Mouse (Mus musculus) bone marrow macrophage, adult 2 months (primary cell): ENCODE data around the gene Msi2. TPM values are rescaled to one million over a fixed set of nuclear protein-coding genes. Genes with fewer than 3 reads are reported as not detected.

Source experiments
- H3K27ac ChIP-seq: 2 replicates; pipeline ENCODE4 v1.5.1; 2012; ENCODE audit warnings: low read depth, low read length; ENCODE audit not compliant: insufficient read depth
- H3K4me1 ChIP-seq: 2 replicates; pipeline ENCODE4 v1.6.1; 2012; ENCODE audit warnings: low read length; ENCODE audit not compliant: control insufficient read depth, insufficient read depth
- H3K4me3 ChIP-seq: 2 replicates; pipeline ENCODE4 v1.5.1; 2012; ENCODE audit warnings: mild to moderate bottlenecking, low read length, moderate library complexity; ENCODE audit not compliant: insufficient read depth
- CTCF ChIP-seq: IDR thresholded peaks from 2 replicates; pipeline ENCODE4 v1.5.1; 2012; ENCODE audit warnings: low read depth, mild to moderate bottlenecking, low read length, moderate library complexity
- POLR2A ChIP-seq: IDR thresholded peaks from 2 replicates; pipeline ENCODE4 v1.6.1; 2012; ENCODE audit warnings: mild to moderate bottlenecking, low read depth, low read length, borderline replicate concordance
- polyA plus RNA-seq: library from polyadenylated mRNA; stranded (reverse); fragments of >200 nt; gene quantifications from 2 replicates; pipeline ENCODE4 v1.2.4, GENCODE M21; 2012; ENCODE audit not compliant: missing spikeins, insufficient read depth, insufficient read length

The Msi2 gene
- polyA plus RNA-seq, 1 experiment, result 9.8 TPM

DNA sequence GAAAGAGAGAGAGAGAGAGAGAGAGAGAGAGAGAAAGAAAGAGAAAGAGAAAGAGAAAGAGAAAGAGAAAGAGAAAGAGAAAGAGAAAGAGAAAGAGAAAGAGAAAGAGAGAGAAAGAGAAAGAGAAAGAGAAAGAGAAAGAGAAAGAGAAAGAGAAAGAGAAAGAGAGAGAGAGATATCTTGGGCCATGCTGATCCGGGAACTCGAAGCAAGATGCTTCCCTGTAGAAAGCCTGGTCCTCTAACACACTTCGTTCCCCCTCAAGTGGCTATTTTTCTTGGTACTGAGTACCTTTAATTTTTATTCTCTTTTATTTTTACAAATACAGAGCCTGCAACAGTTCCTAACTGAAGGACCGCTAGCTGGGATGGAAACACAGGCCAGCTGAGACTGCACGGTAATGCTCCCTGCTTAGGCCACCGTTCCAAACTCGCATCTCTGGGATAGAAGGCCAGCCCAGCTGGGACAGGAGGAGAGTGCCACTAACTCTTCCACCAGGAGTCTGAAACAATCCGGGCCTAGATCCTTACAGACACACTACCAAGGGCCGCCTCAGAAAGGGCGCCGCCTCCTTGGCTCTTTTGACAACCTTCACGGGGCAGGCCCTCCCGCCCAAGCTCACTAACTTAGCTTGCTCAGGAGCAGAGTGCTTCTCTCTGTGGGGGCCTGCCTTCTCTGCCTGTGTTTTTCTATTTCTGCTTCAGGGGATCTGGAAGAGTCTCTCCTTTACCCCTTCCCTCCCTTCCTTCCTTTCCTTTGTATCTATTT is 25.1 kb downstream of the Msi2 start:
- Histone ChIP-seq H3K4me1 (no peaks in the 10 kb centered on the region), H3K27ac (no peak overlapping the region), H3K4me3 (no peak overlapping the region)
- TF ChIP-seq POLR2A, result no peak
- no peak for TF ChIP-seq CTCF

DNA sequence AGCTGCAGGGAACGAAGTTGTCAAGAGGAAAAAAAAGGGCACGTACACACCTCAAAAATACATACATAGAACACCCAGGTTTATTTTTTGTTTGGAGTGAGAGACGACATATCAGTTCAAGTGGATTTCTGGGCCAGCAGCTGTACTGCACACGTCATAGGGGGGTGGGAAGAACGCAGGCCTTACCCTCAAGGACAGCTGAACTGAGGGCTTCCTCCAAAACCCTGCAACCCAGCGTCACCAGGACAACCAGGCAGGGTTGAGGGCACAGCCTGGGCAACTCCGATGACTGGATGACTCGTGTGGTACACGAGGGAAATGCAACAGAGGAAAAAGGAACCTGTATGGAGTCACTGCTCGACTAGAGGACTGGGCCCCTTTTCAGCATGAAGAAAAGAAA is 25.9 kb downstream of the Msi2 start:
- Histone ChIP-seq H3K27ac (no peak overlapping the region), H3K4me3 (no peak overlapping the region), H3K4me1 (no peaks in the 10 kb centered on the region)
- TF ChIP-seq POLR2A (no peak), CTCF (no peak)

DNA sequence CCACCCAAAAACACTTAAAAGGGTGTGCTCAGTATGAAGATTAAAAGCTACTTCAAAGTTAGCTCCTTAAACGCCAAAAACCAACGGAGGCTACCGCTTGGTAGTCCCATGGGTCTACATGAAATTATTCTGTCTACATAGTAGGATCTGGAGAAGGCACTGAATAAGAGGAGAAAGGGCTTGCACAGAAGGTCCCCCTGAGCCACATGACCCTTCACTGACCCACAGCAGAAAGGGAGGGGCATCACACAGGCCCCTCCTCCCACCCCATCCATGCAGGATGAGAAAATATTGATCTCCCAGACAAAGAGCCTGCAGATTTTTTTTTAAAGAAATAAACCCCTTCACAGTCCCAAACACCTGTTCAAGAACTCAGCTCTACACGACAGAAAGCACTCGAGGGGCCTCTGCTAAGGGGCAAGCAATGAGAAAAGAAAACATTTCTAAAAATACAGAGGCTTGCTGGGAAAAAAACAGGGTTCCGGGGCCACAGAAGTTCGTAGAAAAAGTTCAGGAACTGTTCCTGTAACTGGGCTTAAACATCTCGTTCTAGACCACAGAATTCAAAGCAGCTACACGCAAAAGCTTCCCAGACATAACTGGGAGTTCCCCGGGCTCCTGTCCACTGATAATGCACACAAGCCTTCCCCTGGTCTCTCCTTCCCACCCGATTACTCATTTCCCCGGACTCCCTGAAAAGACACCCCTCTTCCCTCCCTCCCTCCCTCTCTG is 27.6 kb downstream of the Msi2 start:
- TF ChIP-seq CTCF (no peak), POLR2A (no peak)
- no peak overlapping the region for H3K4me3 ChIP-seq
- H3K27ac ChIP-seq, result no peak overlapping the region
- no peaks in the 10 kb centered on the region for H3K4me1 ChIP-seq

DNA sequence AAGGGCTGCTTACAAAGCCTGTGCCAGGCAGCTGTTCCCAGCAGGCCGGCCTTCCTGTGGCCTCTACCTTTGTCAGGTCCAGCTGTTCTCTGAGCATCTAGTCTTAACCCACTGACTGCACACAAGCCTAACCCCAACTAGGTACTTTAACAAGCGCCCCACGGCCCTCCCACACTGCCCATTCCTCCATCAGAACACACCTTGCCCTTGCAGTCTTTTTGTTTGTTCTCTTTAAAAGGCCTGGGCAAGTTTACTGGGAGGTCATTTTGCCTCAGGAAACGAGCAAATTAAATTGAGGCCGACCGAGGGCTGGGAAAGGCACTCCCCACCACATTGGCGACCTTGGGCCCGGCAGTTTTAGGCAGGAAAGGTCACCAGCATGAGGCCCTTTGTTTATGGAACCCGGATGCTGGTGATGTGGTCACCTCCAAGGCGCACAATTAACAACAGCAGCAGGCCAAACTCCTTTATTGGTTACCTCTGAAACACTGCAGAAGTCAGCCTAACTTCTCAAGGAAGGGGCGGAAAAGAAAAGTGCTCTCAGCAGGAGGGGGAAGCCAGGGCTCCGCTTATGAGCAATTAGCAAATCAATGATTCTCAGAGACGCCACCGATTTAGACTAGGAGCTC is 28.4 kb downstream of the Msi2 start:
- no peak overlapping the region for H3K4me3 ChIP-seq
- H3K27ac ChIP-seq, result no peak overlapping the region
- TF ChIP-seq POLR2A (no peak), CTCF (no peak)
- H3K4me1 ChIP-seq, result no peaks in the 10 kb centered on the region

DNA sequence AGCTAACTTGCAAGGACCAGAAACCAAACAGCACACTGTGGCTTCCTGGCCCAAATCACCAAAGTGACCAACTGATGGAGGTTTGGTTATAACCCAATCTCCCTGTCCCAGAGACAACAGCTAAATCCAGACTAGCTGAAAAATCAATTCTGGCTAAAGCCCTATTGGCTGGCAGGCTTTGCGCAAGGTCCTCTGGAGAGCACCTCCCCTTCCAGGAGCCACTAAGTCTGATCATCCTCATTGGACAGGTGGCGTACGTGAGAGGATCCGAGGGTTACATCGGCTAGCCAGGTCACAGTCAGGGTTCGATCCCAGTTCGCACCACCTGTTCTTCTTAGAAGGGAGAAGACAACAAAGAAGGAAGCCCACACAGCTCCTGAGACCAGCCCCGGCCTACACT is 29.7 kb downstream of the Msi2 start:
- Histone ChIP-seq H3K4me1 (no peaks in the 10 kb centered on the region), H3K27ac (no peak overlapping the region), H3K4me3 (no peak overlapping the region)
- TF ChIP-seq CTCF (no peak), POLR2A (no peak)

DNA sequence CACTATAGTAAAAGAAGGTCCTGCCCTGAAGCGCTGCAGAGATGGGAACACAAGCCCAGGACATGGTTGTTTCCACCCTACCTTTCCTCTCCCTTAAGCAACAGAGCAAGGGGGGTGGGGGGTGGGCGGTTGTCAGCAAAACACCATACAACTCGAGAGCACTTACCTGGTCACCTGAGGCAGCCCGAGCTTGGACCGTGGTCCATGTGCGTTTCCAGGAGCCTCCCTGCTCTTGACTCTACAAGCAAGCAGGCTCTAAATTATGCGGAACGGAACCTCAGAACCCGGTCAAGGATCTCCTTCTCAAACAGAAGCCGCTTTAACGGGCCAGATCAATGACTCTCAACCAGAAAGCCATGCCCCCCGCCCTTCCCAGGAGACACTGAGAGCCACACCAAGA is 30.6 kb downstream of the Msi2 start:
- Histone ChIP-seq H3K4me1 (no peaks in the 10 kb centered on the region), H3K4me3 (no peak overlapping the region), H3K27ac (no peak overlapping the region)
- TF ChIP-seq POLR2A, result no peak
- TF ChIP-seq CTCF, result no peak

DNA sequence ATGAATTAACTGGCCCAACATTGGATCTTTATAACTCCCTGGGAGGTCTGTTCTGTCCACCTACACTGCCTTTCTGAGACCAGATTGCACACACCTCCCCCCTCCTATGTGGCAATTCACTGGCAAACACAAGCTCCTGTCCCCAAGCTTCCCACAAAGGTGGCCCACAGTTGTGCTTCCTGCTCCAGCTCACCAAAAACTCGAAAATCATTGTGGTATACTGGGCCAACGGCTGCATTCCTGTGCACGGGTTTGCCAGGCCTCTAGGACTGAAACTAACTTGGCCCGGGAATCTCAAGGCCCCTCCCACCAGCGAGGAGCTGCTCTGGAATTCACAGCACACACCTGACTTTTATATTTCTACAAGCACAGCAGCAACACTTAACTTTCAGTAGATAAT is 31.3 kb downstream of the Msi2 start:
- Histone ChIP-seq H3K4me3 (no peak overlapping the region), H3K27ac (no peak overlapping the region), H3K4me1 (no peaks in the 10 kb centered on the region)
- TF ChIP-seq CTCF, result no peak
- no peak for TF ChIP-seq POLR2A

DNA sequence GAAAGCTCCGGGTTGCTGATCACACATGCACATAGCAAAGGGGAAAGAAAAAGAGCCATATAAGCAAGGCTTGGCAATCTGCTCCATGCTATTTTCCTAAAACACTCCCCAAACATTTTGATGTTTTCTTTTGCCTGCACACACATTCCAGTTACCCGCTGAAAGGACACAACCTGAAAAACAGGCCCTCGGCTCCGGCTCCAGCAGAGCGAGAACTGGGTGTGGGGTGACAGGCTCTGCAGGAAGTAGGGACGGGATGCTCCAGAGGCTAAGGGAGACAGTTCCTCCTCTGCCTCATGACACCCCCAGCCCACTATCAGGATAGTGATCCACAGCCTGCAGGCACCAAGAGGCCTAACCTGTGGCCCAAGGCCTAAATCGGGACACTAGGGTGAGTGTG is 32.3 kb downstream of the Msi2 start:
- no peak overlapping the region for H3K4me3 ChIP-seq
- H3K27ac ChIP-seq, result no peak overlapping the region
- no peak for TF ChIP-seq CTCF
- no peak for TF ChIP-seq POLR2A
- H3K4me1 ChIP-seq, result no peaks in the 10 kb centered on the region

DNA sequence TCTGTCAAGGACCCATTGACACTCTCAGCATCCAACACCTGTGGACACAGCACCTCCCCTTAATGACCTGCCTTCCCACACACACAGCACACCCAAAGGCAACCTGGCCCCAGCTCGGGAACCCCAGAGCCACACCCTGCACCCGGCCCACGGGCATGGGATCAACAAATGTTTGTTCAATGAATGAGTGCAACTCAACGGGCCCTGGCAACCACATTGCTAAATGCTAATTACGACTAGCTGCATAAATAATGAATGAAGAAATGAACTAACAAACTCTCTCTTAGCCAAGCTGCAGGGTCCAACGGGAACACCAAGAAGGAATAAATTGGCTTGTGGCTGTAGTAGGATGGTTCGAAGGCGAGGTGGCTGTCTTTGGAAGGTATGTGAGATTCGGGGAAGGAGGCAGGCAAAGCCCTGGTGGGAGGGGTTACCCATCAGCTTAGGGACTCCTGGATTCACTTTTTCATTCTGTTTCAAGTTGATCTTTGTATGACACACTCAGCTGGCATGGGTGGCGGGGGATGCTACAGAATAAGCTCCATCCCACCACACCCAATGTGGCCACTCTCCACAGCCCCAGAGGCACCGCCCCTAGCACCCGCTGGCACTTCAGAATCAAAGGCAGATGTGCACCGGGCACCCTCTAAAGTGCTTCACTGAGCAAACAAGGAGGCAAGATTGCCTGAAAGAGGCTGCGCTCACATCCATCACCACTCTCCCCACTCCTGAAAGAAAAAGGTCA is 35.1 kb downstream of the Msi2 start:
- Histone ChIP-seq H3K4me3 (no peak overlapping the region), H3K27ac (no peak overlapping the region), H3K4me1 (no peaks in the 10 kb centered on the region)
- no peak for TF ChIP-seq CTCF
- no peak for TF ChIP-seq POLR2A
